ENCODE assay signal across 16 mouse cellular contexts in genomic region chr9:120367526-120367925, GRCm38 (mm10).
"Had no signal": no experiment of that assay in that cellular context is flagged by ENCODE, and none has a peak within 500 bp of the region (broad histone marks: within the 10 kb centered on the region; RNA-seq: fewer than 3 reads in every experiment).

No protein-coding gene starts in this region.

- H3K4me3 ChIP-seq: megakaryocyte, embryonic 14.5 days; midbrain, embryonic 10.5 days; neural tube, embryonic 12.5 days; stomach, embryonic 15.5 days had no signal

- DNase-seq: lung, adult 18-20 months; lung, embryonic 14.5 days; lung, postnatal 10 days; midbrain, embryonic 14.5 days; right cerebral cortex, postnatal 14 days; thymus, adult 2 months; thymus, postnatal 25 days; thymus, postnatal 4 days had no signal

- H3K4me1 ChIP-seq: megakaryocyte, embryonic 14.5 days; midbrain, embryonic 10.5 days; neural tube, embryonic 12.5 days; stomach, embryonic 15.5 days had no signal

- H3K27me3 ChIP-seq: neural tube, embryonic 12.5 days; stomach, embryonic 15.5 days had no signal

- H3K27ac ChIP-seq: liver, embryonic 14.5 days; macrophage; midbrain, embryonic 10.5 days; neural tube, embryonic 12.5 days; stomach, embryonic 15.5 days; stomach, postnatal 0 days had no signal

- H3K9me3 ChIP-seq: megakaryocyte, embryonic 14.5 days; midbrain, embryonic 10.5 days; neural tube, embryonic 12.5 days; stomach, embryonic 15.5 days had no signal

- H3K36me3 ChIP-seq: midbrain, embryonic 10.5 days; neural tube, embryonic 12.5 days; stomach, embryonic 15.5 days had no signal

- H3K9ac ChIP-seq: liver, embryonic 14.5 days; lung, embryonic 14.5 days; neural tube, embryonic 12.5 days; stomach, embryonic 15.5 days had no signal

- H3K4me2 ChIP-seq: lung, embryonic 14.5 days; neural tube, embryonic 12.5 days; stomach, embryonic 15.5 days had no signal

- ATAC-seq: midbrain, embryonic 16.5 days had no signal
